Mouse (Mus musculus): ENCODE measurements around the gene Tdrd1.

GRCm38 (mm10) chr19:56808771-56809170, 17.2 kb upstream of the Tdrd1 start:
- peak; percentile 51 for TF ChIP-seq CTCF (IDR thresholded peaks at IDR 0.05; ENCODE audit: low read depth, low read length)
- no peak for TF ChIP-seq POLR2A (IDR thresholded peaks at IDR 0.05; ENCODE audit: extremely low read depth, insufficient read depth, low read length)

Data from liver, adult 2 months (tissue).